In the genomic region with DNA sequence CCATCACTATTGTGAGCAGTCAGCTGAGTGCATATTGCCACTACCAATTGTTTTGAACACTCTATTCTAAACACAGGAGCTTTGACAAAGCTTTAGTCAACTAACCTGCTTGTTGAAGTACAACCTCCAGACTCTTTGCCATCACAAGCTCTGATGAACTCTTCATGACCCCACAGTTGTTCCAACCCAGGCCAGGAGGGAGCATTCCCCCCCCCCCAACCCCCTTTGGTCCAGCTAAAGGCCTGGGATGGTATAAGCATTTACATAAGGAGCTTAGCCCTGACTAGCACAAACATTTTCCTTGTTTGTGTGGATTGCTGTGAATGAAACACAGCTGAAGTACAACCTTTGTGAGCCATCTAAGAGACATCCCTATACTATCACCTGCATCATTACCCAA, we compare ENCODE assay signal across 25 mouse cellular contexts.
"Had no signal": no experiment of that assay in that cellular context is flagged by ENCODE, and none has a peak within 500 bp of the region (broad histone marks: within the 10 kb centered on the region; RNA-seq: fewer than 3 reads in every experiment).

No protein-coding gene starts in this region.

- H3K9ac ChIP-seq: heart, embryonic 13.5 days; heart, embryonic 15.5 days; hindbrain, embryonic 13.5 days; hindbrain, embryonic 15.5 days; kidney, embryonic 15.5 days; limb, embryonic 12.5 days had no signal

- H3K27ac ChIP-seq: gastrocnemius, adult 2 months; heart, adult 2 months; heart, embryonic 13.5 days; heart, embryonic 15.5 days; hindbrain, embryonic 13.5 days; hindbrain, embryonic 15.5 days; hindbrain, postnatal 0 days; kidney, embryonic 15.5 days; kidney, postnatal 0 days; left cerebral cortex, adult 2 months; limb, embryonic 10.5 days; limb, embryonic 12.5 days had no signal

- H3K27me3 ChIP-seq: heart, embryonic 13.5 days; heart, embryonic 15.5 days; hindbrain, embryonic 13.5 days; hindbrain, embryonic 15.5 days; kidney, embryonic 15.5 days; limb, embryonic 12.5 days had no signal

- H3K36me3 ChIP-seq: heart, embryonic 15.5 days; hindbrain, embryonic 13.5 days; hindbrain, embryonic 15.5 days had no signal

- DNase-seq: gastrocnemius, adult 2 months; gastrocnemius, postnatal 10 days; gastrocnemius, postnatal 36 days; heart, adult 11 months; heart, adult 2 months; heart, postnatal 14 days; heart, postnatal 36 days; kidney, adult 11 months; kidney, adult 2 months; kidney, adult 9 months; kidney, postnatal 14 days; kidney, postnatal 36 days; layer of hippocampus, adult 9-11 months; liver had no signal

- H3K4me3 ChIP-seq: gastrocnemius, adult 2 months; heart, adult 2 months; heart, embryonic 13.5 days; heart, embryonic 15.5 days; hindbrain, embryonic 13.5 days; hindbrain, embryonic 15.5 days; kidney, embryonic 15.5 days; left cerebral cortex, adult 2 months; limb, embryonic 10.5 days; limb, embryonic 12.5 days had no signal

- ATAC-seq: hindbrain, postnatal 0 days; intestine, embryonic 16.5 days had no signal

- H3K4me1 ChIP-seq: limb, embryonic 10.5 days had no signal

- H3K9me3 ChIP-seq: heart, embryonic 13.5 days; heart, embryonic 15.5 days; hindbrain, embryonic 13.5 days; hindbrain, embryonic 15.5 days; kidney, embryonic 15.5 days; limb, embryonic 10.5 days; limb, embryonic 12.5 days had no signal
